Mouse (Mus musculus): ENCODE results near the gene Adgrb3. TPM values are rescaled to one million over a fixed set of nuclear protein-coding genes. Genes with fewer than 3 reads are reported as not detected.
A peak's percentile ranks its signal among the peaks of the same experiment; 100 is the strongest.
"Not testable (repeated sequence)": the region's sequence is repeated elsewhere in the genome, so short reads cannot be mapped to it uniquely, and the experiment has no call there.

Gene Adgrb3
- total RNA-seq, 2 experiments from 2014 or later = not detected

DNA sequence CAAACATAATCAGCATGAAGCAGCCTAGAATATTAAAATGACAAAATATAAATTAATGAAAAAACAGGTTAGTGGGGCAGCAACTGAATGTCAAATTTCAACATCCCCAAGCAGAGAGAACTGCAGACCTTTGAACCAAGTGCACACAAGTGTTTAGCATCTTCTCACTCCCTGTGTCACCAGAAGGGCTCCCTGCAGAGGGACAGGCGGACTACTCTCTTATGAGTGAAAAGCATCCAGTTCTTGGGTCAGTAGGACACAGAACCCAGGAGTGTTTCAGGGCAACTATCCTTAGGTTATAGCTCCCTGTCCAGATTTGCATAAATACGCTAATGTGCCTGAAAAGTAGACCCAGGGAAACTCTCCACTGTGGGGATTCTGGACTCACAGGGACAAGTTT, 285.6 kb downstream of the Adgrb3 start:
- no peak for ATAC-seq (replicated peaks; ENCODE audit: poor library complexity, severe bottlenecking)

DNA sequence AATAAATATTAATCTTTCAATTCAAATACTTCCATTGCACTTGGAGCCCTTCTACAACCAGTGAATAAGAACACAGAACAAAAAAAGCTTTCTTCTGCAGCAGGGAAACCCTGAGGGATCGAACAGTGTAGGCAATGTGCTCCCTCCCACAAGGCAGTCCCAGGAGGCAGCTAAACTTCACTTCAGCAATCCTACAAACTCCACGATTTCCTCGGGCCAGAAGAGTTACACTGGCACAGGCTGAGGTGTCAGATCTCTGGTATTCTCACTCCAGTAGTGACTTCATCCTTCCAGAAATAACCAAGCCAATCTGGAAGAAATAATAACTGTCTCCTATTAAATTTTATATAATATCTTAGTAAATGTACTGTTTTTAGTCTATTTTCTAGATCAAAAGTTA, 286.6 kb downstream of the Adgrb3 start:
- no peak for ATAC-seq (replicated peaks; ENCODE audit: poor library complexity, severe bottlenecking)

DNA sequence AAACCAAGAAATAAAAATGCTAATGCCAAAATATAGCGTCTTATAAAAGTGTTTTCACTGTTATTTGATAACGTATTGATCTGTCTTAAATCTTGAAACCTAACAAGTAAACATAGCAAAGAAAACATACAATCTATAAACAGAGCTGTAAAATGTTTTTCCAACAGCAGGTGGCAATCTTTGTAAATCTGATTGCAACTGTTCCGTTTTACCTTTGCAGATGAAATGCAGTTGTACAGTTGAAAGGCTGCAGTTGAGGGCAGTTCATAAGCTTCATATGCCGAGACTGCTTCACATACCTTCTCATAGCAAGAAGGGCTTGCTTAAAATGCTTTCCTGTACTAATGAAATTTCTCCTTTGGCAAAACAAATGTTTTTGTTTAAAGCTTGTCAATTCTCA, 302.5 kb downstream of the Adgrb3 start:
- no peak for ATAC-seq (replicated peaks; ENCODE audit: poor library complexity, severe bottlenecking)

DNA sequence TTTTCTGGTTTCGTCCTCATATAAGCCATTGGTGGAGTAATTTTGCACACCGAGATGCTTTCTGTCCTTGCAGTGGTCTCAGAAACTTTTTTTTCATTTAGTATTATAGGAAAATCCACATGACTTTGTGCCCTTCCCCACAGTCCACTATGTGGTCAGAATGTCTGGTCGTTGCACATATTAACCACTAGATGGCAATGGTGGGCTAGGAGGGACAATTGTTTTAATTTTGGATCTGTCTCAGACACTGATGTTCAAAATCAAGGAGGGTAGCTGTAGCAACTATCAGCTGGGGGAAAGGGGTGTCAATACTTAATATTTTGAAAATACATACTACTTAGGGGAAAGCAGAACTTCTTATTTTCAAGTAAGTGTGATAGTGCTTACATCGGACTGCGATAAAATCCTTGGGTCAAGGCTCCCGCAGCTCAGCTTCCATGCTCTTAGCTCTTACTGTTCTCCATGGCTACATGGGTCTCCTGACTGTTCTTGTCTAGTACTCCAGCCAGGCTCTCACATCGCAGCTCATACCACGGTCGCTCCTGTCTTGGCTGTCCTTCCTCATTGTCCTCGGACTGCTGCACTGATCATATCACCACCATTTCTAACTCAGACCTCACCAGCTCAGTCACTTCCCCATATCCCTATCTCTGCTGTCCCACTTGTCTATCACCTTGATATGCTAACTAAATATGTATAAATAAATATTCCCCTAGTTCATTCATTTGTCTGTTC, 319.0 kb downstream of the Adgrb3 start:
- ATAC-seq (replicated peaks; ENCODE audit: poor library complexity, severe bottlenecking) = peak; percentile 70

DNA sequence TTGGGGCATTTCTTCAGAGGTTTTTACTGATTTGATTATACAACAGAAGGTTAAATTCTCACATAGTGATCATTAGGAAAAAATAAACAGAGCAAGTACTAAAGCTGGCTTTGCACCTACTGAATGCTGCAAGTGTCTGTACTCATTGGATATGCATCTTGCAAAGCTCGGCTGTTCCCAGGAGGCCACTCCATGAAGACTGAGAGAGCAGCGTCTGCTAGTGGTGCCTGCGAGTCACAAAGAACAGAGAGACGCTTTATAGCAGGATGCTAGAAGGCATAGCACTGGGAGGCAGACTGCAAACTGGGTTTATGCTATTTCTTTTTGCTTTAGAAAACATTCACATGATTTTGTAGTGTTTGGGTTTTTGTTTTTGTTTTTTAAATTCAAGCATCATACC, 325.2 kb downstream of the Adgrb3 start:
- ATAC-seq (replicated peaks; ENCODE audit: poor library complexity, severe bottlenecking) = no peak

DNA sequence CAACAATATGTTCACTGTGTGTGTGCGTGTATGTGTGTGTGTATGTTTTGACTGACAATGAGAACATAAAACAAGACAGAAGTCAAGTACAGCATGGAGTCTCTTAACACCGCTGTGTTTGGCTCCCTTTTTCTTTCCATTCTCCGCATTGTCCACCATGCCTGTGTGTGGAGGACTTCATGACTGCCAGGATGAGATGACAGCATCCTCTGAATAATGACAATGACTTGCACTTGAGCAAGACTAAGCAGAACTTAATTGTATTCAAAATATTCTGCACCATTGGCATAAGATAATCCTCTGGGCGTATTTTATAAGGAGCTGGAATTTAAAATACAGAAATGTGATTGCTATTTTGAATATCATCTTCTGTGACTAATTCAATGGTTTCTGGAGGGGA, 326.0 kb downstream of the Adgrb3 start:
- ATAC-seq (replicated peaks; ENCODE audit: poor library complexity, severe bottlenecking) = no peak

DNA sequence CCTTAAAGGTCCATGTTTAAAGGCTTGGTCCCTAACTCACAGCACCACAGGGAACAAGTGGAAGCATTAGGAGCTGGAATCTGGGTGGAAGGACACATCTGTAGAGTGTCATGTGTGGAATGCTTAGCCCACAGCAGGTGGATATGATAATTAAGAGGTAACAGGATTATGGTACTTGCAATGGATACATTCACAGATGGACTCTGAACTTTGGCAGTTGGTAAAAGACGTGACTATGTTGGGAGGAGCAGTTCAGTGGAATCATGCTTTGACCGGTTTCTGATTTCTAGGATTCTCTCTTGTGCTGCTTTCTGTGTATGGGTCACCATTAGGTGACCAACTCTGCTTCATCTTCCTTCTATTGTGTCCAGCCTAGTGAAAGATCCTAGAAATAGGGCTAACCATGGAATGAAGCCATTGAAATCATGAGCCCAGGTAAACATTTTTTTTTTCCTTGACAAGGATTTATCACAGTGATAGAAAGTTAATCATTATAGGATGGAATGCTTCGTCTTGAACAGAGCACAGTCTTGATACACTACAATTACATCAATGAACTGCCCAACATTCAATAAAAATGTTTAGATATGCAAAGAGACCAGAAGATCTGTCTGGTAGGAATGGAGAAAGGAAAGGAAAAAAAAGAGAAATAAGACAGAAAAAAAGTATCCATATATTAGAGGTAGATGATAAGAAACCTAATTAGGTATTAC, 334.1 kb downstream of the Adgrb3 start:
- ATAC-seq (replicated peaks; ENCODE audit: poor library complexity, severe bottlenecking) = no peak

DNA sequence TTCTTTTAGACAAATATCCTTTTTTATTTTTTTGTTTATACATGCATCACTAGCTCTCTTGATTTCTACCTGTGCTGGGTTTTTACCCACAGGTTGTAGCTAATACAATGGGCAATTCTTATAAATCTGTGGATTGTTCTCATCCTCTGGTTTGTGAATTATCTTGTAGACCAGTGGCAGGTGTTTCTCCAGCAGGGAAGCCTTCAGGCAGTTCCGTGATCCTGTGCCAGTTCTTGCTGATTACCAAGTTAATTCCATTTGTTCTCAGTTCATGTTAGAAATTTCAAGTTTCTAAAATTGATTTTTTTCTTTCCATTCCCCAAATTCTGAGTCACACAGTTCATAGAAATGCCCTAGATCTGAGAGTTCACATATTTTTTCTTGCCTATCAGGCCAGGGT, 338.0 kb downstream of the Adgrb3 start:
- ATAC-seq (replicated peaks; ENCODE audit: poor library complexity, severe bottlenecking) = no peak

DNA sequence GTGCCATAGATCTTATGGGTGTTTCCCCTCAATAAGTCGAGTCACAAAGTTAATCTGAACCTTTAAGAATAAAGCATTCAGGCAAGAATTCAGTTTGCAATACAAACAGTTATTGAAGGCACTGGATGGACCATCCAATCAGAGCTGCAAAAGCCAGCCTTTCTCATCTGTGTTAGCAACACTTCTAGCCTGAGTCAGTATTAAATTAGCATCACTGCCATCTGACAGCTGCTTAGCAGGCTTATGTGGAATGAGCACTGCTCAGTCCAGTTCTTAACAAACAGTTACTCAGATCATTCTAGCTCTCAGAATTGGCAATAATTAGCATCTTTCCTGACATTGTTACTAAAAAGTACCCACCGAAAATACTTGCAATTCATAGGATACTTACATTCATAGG, 339.3 kb downstream of the Adgrb3 start:
- ATAC-seq (replicated peaks; ENCODE audit: poor library complexity, severe bottlenecking) = no peak

DNA sequence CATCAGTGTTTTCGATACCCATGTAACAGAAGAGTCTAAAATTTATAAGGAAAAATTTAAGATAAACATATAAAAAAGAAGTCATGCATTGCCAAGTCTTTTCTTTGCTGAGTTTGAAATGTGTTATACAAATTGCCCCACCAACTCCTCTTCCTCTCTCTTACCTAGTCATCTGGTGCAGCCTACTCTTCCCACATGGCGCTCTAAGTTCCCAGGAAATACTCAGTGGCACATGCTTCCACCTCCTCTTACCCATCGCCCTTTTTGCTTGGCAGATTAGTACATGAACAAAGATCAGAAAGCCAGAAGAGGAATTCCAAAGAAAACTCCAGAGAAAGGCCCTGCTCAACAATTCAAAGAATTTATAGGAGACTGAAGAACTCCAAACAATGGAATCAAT, 353.8 kb downstream of the Adgrb3 start:
- ATAC-seq (replicated peaks; ENCODE audit: poor library complexity, severe bottlenecking) = no peak

DNA sequence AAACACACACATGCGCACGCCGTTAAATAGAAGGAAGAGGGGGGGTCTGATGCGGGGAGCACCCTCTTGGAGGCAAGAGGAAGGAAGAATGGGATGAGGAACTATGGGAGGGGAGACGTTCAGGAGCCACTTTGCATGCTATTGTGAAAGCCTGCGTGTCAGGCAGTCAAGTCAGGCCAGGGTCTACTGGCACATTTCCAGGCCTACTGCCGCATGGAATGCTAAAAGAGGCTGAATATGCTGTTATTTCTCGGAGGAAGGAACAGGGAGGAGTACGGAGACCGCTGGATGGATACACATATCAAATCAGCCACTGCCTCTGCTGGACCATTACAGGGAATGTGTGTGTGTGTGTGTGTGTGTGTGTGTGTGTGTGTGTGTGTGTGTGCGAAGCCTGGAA, 355.0 kb downstream of the Adgrb3 start:
- no peak for ATAC-seq (replicated peaks; ENCODE audit: poor library complexity, severe bottlenecking)

DNA sequence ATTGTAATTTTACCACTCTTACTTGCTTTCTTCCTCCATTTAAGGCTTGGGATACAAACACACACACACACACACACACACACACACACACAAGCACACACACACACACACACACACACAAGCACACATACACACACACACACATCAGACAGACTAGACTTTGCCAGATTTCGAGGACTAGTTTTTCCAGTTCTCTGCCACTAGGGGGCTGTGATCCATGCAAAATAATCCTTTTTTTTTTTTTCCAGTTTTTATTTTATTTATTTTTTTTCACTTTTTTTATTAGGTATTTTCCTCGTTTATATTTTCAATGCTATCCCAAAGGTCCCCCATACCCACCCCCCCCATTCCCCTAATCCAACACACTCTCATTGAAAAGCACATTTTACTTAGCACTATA, 357.9 kb downstream of the Adgrb3 start:
- not testable (repeated sequence) for ATAC-seq (replicated peaks; ENCODE audit: poor library complexity, severe bottlenecking)

DNA sequence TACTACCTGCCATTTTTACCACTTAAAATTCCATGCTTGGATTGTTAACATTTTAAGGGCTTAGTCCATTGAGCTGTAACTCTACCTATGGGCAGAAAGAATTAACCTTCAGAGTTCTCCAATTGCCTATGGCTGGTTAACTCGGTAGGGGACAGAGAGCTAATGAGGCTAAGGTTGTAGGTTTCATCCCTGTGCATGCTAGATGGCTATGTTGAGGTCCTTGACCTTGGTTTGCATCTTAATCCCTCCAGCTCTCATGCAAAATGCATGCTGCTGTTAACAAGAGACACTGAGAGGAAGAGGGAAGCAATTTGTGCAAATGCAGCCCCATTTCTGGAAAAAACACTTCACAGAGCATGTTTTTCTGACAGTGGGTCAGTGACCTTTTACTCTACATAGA, 366.9 kb downstream of the Adgrb3 start:
- no peak for ATAC-seq (replicated peaks; ENCODE audit: poor library complexity, severe bottlenecking)

DNA sequence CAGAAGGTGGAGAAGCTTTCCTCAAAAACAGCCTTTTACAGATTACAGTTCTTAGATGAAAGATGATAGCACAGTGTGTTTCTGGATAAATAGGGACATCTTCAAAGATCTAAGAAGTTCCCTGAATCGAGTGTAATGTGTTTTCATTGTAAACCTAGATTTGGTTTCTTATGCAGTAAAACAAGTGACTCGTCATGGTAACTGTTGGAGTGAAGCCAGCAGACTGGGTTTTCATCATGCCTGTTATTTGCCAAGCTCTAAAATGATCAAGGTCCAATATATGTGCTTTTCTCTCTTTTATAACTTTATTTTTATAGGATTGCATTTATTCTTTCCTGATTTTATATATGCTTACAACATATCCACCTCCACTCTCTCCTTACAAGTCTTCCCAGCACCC, 394.0 kb downstream of the Adgrb3 start:
- ATAC-seq (replicated peaks; ENCODE audit: poor library complexity, severe bottlenecking) = no peak

DNA sequence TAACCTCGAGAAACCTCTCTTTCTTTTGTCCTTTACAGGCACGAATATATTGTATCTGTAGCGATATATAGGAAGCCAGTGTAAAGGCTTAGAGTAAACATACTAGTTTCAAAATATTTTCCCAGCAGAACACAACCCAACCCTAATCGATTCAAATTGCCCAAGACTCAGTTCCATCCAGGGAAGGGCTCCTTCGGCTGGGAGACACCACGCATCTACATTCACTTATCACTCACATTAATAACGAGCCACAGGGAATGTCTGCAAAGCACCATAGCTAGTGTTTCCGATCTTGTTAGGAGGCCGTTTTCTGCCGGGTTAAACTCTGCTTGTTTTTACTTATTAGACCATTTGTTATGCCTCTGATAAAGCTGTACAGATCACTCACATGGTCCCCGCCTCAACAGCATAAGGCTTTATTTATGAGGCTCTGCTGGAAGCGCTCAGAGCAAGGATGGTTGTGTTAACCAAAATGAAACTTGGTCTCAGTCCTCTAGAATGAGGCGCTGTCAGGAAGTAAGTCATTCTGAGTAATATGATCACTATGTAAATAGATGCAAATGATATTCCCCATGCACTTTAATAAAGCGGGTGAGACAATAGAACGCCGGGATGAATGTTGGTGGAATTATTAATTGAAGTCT, 399.2 kb downstream of the Adgrb3 start:
- ATAC-seq (replicated peaks; ENCODE audit: poor library complexity, severe bottlenecking) = no peak

DNA sequence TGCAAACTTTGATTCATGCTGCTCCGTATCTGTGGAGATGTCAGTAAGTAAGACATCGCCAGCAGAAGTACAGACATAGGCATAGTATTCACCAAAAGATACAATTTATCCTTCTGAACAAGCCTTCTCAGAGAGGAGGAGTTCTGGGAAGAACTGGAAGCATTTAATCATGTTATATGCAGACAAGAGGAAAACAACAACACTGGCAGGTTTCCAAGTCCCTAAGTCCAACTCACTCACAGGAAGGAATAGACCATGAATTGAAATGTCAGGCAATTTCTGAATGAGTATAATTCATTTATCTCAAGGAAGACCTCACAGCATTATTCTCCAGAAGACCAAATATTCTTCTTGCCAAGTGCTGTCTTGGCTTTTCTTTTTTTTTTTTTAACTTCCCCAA, 408.8 kb downstream of the Adgrb3 start:
- no peak for ATAC-seq (replicated peaks; ENCODE audit: poor library complexity, severe bottlenecking)

DNA sequence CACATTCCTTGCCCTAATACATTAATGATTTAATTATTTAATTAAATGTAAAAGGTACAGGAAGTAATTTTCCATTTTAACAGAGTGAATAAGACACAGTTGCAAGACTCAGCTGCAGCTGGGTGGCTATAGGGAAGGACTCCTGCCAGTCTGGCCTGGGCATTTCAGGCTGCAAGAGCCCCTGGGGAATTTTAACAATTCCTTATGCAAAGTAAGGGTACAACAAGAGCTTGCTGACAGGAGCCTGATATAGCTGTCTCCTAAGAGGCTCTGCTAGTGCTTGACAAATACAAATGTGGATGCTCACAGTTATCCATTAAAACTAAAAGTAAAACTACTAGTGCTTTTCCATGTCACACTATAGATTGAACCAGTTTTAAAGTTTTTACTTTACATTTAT, 410.1 kb downstream of the Adgrb3 start:
- no peak for ATAC-seq (replicated peaks; ENCODE audit: poor library complexity, severe bottlenecking)

DNA sequence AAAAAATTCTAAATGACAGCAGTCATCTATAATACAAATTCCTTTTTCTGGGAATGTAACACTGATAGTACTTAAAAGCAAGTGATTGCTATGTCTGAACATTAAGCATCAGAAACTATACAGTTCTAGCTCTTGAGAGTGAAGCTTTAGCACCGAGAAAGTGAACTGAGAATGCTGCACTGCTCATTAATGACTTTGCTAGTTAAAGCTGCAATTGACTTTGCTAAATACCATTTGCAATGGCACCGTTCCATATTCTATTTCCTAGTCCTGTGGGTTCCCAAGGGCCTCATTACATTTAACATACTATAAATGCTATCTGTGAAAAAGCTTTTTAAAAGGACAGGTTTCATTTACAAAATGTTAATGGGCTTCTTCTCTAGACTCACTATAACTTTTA, 414.4 kb downstream of the Adgrb3 start:
- ATAC-seq (replicated peaks; ENCODE audit: poor library complexity, severe bottlenecking) = no peak

DNA sequence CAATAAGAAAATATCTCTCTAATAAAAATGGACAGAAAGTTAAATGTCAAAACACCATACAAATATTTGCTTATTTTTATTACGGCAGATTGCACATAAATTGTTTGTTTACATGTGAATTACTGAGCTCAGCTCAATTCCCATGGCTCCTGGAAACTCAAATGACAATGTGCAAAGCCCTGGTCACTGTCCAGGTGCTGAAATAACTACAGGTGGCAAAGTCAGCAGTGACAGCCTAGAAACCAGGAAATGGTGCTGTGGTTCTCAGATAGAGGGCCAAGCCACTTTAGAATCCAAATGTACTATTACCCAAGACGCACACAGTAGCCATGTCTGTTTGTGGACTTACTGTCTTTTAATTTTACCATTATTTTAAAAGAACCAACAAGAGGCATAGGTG, 465.3 kb downstream of the Adgrb3 start:
- no peak for ATAC-seq (replicated peaks; ENCODE audit: poor library complexity, severe bottlenecking)

DNA sequence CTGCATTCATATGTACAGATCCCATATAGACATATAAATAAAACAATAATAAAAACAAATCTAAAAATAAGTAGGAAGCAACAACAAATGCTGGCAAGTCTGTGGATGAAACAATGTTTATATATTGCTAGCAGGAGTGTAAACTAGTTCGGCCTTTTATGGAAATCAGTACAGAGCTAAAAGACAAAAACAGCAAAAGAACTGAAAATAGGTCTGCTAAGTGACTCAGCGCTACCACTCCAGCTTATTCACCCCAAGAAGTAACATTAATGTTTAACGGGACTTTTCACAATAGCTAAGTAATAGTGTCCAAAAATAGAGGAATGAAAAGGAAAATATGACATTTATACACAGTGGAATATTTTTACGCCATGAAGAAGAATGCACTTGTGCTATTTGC, 471.0 kb downstream of the Adgrb3 start:
- no peak for ATAC-seq (replicated peaks; ENCODE audit: poor library complexity, severe bottlenecking)

DNA sequence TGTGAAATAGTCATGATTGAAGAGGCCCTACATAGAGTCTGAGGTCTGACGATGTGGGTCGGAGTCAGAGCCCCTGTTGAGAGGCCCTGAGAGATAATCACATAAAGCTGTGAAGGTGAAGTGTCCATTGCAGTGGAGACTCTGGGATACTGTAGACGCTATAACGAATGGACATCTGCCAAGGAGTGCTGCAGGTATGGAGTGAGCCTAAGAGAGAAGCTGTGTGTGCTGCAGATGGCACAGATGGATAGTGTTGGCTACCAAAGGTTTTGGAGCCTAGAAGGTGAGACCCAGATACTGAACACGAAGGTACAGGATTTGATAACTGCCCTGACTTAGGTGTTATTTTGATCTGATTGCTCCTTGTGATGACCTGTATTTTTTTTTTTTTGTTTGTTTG, 474.0 kb downstream of the Adgrb3 start:
- no peak for ATAC-seq (replicated peaks; ENCODE audit: poor library complexity, severe bottlenecking)

DNA sequence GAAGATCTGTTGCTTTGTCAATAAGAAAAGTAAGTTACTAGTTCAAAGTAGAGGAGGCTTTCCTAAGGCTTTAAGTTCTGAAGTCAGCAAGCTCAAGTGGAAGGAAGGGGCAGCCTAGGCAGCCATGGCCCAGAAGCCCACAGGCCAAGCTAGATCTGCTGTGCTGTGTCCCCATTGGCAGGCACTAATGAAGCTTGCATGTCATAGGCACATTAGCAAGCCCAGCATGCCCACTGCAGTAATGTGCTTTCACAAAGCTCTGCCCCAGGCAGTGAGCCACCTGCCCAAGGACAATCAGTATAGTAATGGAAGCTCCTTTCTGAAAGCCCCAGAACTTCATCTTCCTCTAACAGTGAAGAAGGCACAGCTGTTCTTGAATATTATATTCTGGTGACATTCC, 484.6 kb downstream of the Adgrb3 start:
- no peak for ATAC-seq (replicated peaks; ENCODE audit: poor library complexity, severe bottlenecking)
